Mouse (Mus musculus) adrenal gland, postnatal 14 days (tissue): Measurements from ENCODE around the gene Maml2. TPM values are rescaled to one million over a fixed set of nuclear protein-coding genes. Genes with fewer than 3 reads are reported as not detected.
"Not testable (repeated sequence)": the region's sequence is repeated elsewhere in the genome, so short reads cannot be mapped to it uniquely, and the experiment has no call there.

Source experiments
- DNase-seq: peaks from one replicate; pipeline ENCODE4 v3.0.0; 2021; ENCODE audit warnings: mixed read lengths
- total RNA-seq: library from RNA; stranded (reverse); gene quantifications from 2 replicates; pipeline ENCODE4 v1.2.3, GENCODE M21; 2021

Gene Maml2
- total RNA-seq, 1 experiment from 2014 or later, result 6.1 TPM

- DNase-seq, result no peak
Measured at GRCm38 (mm10) chr9:13681147-13681546, 383.4 kb downstream of the Maml2 start.

- peak; percentile 52 for DNase-seq
Measured at GRCm38 (mm10) chr9:13681581-13682038, 383.9 kb downstream of the Maml2 start.

- DNase-seq, result no peak
Measured at GRCm38 (mm10) chr9:13684327-13684934, 386.7 kb downstream of the Maml2 start.

GRCm38 (mm10) chr9:13686977-13687659 is 389.4 kb downstream of the Maml2 start:
- DNase-seq, result peak; percentile 33

- DNase-seq, result no peak
Measured at GRCm38 (mm10) chr9:13688997-13689396, 391.2 kb downstream of the Maml2 start.

- no peak for DNase-seq
Measured at GRCm38 (mm10) chr9:13690321-13690720, 392.6 kb downstream of the Maml2 start.

GRCm38 (mm10) chr9:13693693-13694284 is 396.0 kb downstream of the Maml2 start:
- DNase-seq, result no peak

- peak; percentile 43 for DNase-seq
Measured at GRCm38 (mm10) chr9:13694293-13694692, 396.5 kb downstream of the Maml2 start.

- no peak for DNase-seq
Measured at GRCm38 (mm10) chr9:13697041-13697811, 399.5 kb downstream of the Maml2 start.

GRCm38 (mm10) chr9:13697869-13698268 is 400.1 kb downstream of the Maml2 start:
- no peak for DNase-seq

- DNase-seq, result no peak
Measured at GRCm38 (mm10) chr9:13699061-13699780, 401.5 kb downstream of the Maml2 start.

- no peak for DNase-seq
Measured at GRCm38 (mm10) chr9:13699781-13700116, 402.0 kb downstream of the Maml2 start.

GRCm38 (mm10) chr9:13701773-13702172 is 404.0 kb downstream of the Maml2 start:
- DNase-seq, result no peak

- no peak for DNase-seq
Measured at GRCm38 (mm10) chr9:13703100-13703499, 405.3 kb downstream of the Maml2 start.

GRCm38 (mm10) chr9:13704917-13705316 is 407.2 kb downstream of the Maml2 start:
- DNase-seq, result no peak

GRCm38 (mm10) chr9:13707066-13707555 is 409.4 kb downstream of the Maml2 start:
- no peak for DNase-seq

GRCm38 (mm10) chr9:13709436-13709835 is 411.7 kb downstream of the Maml2 start:
- DNase-seq, result no peak

GRCm38 (mm10) chr9:13715891-13716290 is 418.1 kb downstream of the Maml2 start:
- DNase-seq, result not testable (repeated sequence)

GRCm38 (mm10) chr9:13716316-13717099 is 418.8 kb downstream of the Maml2 start:
- DNase-seq, result peak; percentile 86

GRCm38 (mm10) chr9:13748404-13748797 is 450.6 kb downstream of the Maml2 start, which contains the start of gene Mtmr2:
TSS of gene Mtmr2 (plus strand) at chr9:13748410.
- DNase-seq, result no peak
